Mouse (Mus musculus) neural tube, embryonic 11.5 days (tissue): Measurements from ENCODE around the gene Sirt1. TPM values are rescaled to one million over a fixed set of nuclear protein-coding genes. Genes with fewer than 3 reads are reported as not detected.

Source experiments
- ATAC-seq: fragments of 200-750 bp; cut with Nextera tagmentation; 2 replicates; pipeline ENCODE4 v1.8.0; 2017; ENCODE audit warnings: moderate number of reproducible peaks, mild to moderate bottlenecking, moderate TSS enrichment, moderate library complexity; ENCODE audit not compliant: insufficient read depth, low FRiP score, low TSS enrichment
- DNase-seq: peaks from one replicate; pipeline ENCODE4 v3.0.0-alpha.2; 2015; ENCODE audit warnings: low spot score
- H3K27ac ChIP-seq: fragments of 300-500 bp; sonication (generic); 2 replicates; pipeline ENCODE4 v1.5.1; 2014; ENCODE audit warnings: low read depth, mild to moderate bottlenecking, low read length
- H3K27me3 ChIP-seq: fragments of 300-500 bp; sonication (generic); 2 replicates; pipeline ENCODE4 v1.6.1; 2014; ENCODE audit warnings: mild to moderate bottlenecking, low read length, mixed read lengths; ENCODE audit not compliant: control insufficient read depth, insufficient read depth
- H3K36me3 ChIP-seq: fragments of 300-500 bp; sonication (generic); 2 replicates; pipeline ENCODE4 v1.6.1; 2014; ENCODE audit warnings: mild to moderate bottlenecking, low read length, moderate library complexity, mixed read lengths; ENCODE audit not compliant: control insufficient read depth, insufficient read depth
- H3K4me1 ChIP-seq: fragments of 300-500 bp; sonication (generic); 2 replicates; pipeline ENCODE4 v1.6.1; 2014; ENCODE audit warnings: low read length, mixed read lengths; ENCODE audit not compliant: control insufficient read depth, insufficient read depth
- H3K4me2 ChIP-seq: fragments of 300-500 bp; sonication (generic); 2 replicates; pipeline ENCODE4 v1.6.1; 2014; ENCODE audit warnings: low read depth, mild to moderate bottlenecking, moderate library complexity
- H3K4me3 ChIP-seq: fragments of 300-500 bp; sonication (generic); 2 replicates; pipeline ENCODE4 v1.5.1; 2014; ENCODE audit warnings: low read depth, low read length
- H3K9ac ChIP-seq: fragments of 300-500 bp; sonication (generic); 2 replicates; pipeline ENCODE4 v1.6.1; 2014; ENCODE audit warnings: mild to moderate bottlenecking, low read length
- H3K9me3 ChIP-seq: fragments of 300-500 bp; sonication (generic); 2 replicates; pipeline ENCODE4 v1.6.1; 2016; ENCODE audit warnings: low read length; ENCODE audit not compliant: control insufficient read depth
- WGBS: fragments of 180-500 bp; shearing (Covaris S2); extraction: QIAGEN DNeasy Blood & Tissue Kit; methylation state at CpG from one replicate; pipeline ENCODE4 v1.1.7; 2014; 5-methylcytosine and 5-hydroxymethylcytosine counted together
- polyA plus RNA-seq: library from polyadenylated mRNA; unstranded; fragments of >200 nt; fragmentation: Nextera tagmentation; extraction: Ambion mirVana; gene quantifications from 2 replicates; pipeline ENCODE4 v1.2.1, GENCODE M21; 2014

Sirt1 gene
- polyA plus RNA-seq, 1 experiment from 2014 or later = 13.3 TPM

DNA sequence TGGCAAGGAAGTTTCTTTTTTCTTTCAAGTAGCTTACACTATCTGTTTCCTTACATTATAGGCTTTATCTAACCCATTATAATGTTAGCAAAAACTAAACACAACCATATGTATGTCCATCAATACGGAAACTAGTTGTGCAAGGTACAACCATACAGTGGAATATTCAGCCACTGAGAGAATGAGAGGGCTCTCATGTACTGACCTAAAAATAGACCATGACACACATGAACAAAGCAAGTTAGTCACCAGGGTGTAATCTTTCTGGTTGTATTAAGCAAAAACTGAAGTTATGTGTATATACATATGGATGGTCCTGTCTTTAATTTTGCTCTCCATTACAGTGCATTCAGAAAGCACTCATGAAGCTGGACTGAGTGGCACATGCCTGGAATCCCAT, 54.4 kb downstream of the Sirt1 start:
- Histone ChIP-seq H3K27ac (no peak overlapping the region), H3K9ac (no peak overlapping the region), H3K4me3 (no peak overlapping the region), H3K4me1 (no peaks in the 10 kb centered on the region), H3K27me3 (no peaks in the 10 kb centered on the region), H3K4me2 (no peak overlapping the region), H3K9me3 (no peaks in the 10 kb centered on the region), H3K36me3 (peaks cover 14% of the 10 kb centered on the region)
- 90% methylated on average over 1 of the region's 1 CpGs for WGBS
- ATAC-seq (no peak), DNase-seq (no peak)

DNA sequence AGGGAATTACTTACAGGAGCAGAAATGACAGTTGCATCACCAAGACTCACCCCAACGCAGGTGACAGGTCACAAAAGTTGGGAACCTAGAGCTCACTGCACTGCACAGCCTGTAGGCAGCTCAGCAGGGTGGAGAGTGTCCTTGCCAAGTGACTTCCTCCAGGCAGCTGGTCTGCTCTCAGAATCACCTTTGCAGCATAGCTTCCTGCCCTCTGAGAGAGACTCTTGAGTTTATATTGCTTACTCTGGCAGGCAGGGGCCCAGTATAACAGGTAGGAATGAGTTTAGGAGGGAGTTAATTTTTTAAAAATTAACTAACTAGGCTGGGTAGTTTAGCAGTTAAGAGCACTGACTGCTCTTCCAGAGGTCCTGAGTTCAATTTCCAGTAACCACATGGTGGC, 67.8 kb downstream of the Sirt1 start:
- Histone ChIP-seq H3K27ac (no peak overlapping the region), H3K4me3 (no peak overlapping the region), H3K27me3 (no peaks in the 10 kb centered on the region), H3K36me3 (peaks cover 8% of the 10 kb centered on the region), H3K4me2 (no peak overlapping the region), H3K9me3 (no peaks in the 10 kb centered on the region), H3K9ac (no peak overlapping the region), H3K4me1 (no peaks in the 10 kb centered on the region)
- no peak for ATAC-seq
- DNase-seq = no peak
- WGBS = 94% methylated on average over 1 of the region's 1 CpGs

DNA sequence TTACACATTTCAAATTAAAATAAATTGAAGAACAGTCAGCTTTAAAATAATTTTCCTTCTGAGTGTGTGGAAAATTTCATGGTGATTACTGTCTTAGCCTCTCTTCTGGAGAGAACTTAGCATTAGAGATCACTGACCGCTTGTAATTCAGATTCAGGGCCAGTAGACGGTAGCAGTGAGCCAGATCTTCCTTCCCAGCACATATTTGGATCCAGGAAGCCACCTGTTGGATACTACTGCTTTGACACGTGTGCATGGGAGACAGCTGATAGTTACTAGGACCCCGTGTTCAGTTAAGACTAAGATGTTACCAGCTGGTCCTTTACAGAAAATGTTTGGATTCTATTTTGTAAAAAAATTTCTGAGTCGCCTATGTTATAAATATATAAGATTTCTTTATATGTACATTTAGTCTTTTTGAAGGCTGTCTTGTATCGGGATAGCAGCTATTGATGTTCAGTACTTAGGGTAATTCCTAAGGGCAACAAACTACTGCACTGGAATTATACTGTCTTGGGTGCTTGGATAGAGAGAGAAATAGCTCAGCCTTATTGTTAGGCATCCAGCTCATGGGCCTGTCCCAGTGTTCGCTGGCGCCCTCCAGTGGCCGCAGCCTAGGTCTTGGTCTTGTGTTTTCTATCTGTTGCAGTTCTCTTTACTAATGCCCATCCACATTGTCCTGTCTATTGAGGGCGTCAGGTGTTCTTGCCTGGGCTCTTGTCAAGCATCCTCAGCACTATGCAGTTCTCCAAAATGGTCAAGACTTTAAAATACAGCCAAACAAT, 72.7 kb downstream of the Sirt1 start:
- H3K9me3 ChIP-seq = no peaks in the 10 kb centered on the region
- H3K36me3 ChIP-seq = peaks cover 5% of the 10 kb centered on the region
- WGBS = 43% methylated on average over 10 of the region's 10 CpGs
- H3K27me3 ChIP-seq = no peaks in the 10 kb centered on the region
- H3K4me1 ChIP-seq = no peaks in the 10 kb centered on the region
- no peak overlapping the region for H3K4me3 ChIP-seq
- H3K27ac ChIP-seq = no peak overlapping the region
- ATAC-seq (peak; percentile 48; the same call in 1 of the 2 replicates), DNase-seq (peak; percentile 89)
- H3K4me2 ChIP-seq = no peak overlapping the region
- H3K9ac ChIP-seq = no peak overlapping the region

DNA sequence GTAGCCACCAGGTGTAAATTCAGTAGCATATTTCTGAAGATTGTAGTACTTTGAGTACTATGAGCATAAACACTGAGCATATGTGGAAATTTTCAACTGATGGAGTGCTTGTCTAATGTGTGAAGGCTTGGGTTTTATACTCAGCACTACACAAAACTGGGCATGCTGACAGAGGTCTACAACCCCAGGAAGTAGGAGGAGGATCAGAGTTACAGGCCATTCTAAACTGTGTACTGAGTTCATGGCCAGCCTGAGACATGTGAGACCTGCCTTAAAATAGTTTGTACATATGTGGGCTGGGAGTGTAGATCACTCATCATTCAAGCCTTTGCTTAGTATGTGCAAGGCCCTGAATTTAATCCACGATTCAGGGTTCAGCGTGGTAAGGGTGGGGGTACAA, 79.1 kb downstream of the Sirt1 start:
- DNase-seq = no peak
- Histone ChIP-seq H3K27ac (no peak overlapping the region), H3K4me3 (no peak overlapping the region)

DNA sequence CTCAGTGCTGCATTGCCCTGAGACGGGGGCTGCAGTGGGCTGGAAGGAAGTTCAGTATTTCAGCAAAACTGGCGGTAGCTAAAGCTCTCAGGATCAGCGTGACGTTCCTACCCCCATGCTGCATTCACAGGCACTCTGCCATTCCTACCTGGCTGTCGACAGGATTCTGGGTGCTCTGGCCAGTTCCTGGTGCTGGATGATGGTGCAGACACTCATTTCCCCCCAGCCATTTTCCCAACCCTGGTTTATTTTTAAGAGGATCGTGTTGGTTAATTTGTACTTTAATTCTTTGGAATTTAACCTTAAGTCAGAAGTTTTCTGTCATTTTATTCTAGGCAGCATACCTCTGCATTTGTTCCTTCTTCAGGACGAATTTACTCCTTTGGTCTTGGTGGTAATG, 98.7 kb downstream of the Sirt1 start:
- H3K27ac ChIP-seq = no peak overlapping the region
- H3K27me3 ChIP-seq = no peaks in the 10 kb centered on the region
- H3K4me1 ChIP-seq = no peaks in the 10 kb centered on the region
- peaks cover 3% of the 10 kb centered on the region for H3K36me3 ChIP-seq
- H3K4me3 ChIP-seq = no peak overlapping the region
- no peak overlapping the region for H3K4me2 ChIP-seq
- DNase-seq (no peak), ATAC-seq (no peak)
- WGBS = 90% methylated on average over 7 of the region's 7 CpGs
- H3K9ac ChIP-seq = no peak overlapping the region
- no peaks in the 10 kb centered on the region for H3K9me3 ChIP-seq

More for the DNA sequence above, 79.1 kb downstream of the Sirt1 start:
- H3K9ac ChIP-seq = no peak overlapping the region
- 94% methylated on average over 2 of the region's 2 CpGs for WGBS
- no peaks in the 10 kb centered on the region for H3K4me1 ChIP-seq
- H3K4me2 ChIP-seq = no peak overlapping the region
- H3K27me3 ChIP-seq = no peaks in the 10 kb centered on the region
- H3K36me3 ChIP-seq = peaks cover 2% of the 10 kb centered on the region
- ATAC-seq = no peak
- H3K9me3 ChIP-seq = no peaks in the 10 kb centered on the region

DNA sequence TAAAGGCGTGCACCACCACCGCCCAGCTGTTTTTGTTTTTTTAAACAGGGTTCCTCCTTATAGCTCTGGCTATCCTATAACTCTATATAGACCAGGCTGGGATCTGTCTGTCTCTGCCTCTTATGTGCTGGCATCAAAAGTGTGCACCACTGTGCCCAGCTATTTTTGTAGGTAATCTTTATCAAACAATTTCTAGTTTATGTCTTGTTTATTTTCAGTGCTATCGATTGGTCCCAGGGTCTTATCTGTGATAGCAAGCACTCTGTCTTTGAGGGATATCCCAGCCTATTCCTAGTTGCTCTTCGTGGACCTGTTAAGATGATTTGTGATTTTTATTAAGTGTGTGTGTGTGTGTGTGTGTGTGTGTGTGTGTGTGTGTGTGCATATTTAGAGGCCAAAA, 99.1 kb downstream of the Sirt1 start:
- ATAC-seq = no peak
- WGBS = 95% methylated on average over 4 of the region's 4 CpGs

DNA sequence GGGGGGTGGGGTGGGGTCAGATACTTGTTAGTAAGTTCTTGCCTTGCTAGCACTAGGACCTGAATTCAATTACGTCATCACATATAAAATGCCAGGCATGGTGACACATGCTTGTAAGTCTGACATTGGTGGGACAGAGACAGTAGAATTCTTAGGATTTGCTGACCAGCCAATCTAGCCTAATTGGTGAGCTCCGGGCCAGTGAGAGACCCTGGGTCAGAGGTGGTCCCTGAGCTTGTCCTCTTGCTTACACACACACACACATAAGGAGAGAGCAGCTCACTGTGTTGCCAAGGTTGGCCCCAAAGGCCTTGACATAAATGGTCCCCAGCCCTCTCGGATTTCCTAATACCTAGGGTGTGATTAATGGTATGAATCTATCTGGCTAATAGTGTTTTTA, 101.7 kb downstream of the Sirt1 start:
- Histone ChIP-seq H3K9me3 (no peaks in the 10 kb centered on the region), H3K4me3 (no peak overlapping the region), H3K36me3 (no peaks in the 10 kb centered on the region; the same call in none of the 2 replicates), H3K27me3 (no peaks in the 10 kb centered on the region), H3K27ac (no peak overlapping the region), H3K4me1 (no peaks in the 10 kb centered on the region), H3K9ac (no peak overlapping the region), H3K4me2 (no peak overlapping the region)
- DNase-seq (no peak), ATAC-seq (no peak)
- 87% methylated on average over 3 of the region's 3 CpGs for WGBS

More for the DNA sequence above, 99.1 kb downstream of the Sirt1 start:
- H3K27me3 ChIP-seq = no peaks in the 10 kb centered on the region
- peaks cover 3% of the 10 kb centered on the region for H3K36me3 ChIP-seq
- H3K9ac ChIP-seq = no peak overlapping the region
- no peak overlapping the region for H3K27ac ChIP-seq
- H3K4me2 ChIP-seq = no peak overlapping the region
- no peaks in the 10 kb centered on the region for H3K9me3 ChIP-seq
- DNase-seq = no peak
- H3K4me1 ChIP-seq = no peaks in the 10 kb centered on the region
- no peak overlapping the region for H3K4me3 ChIP-seq

DNA sequence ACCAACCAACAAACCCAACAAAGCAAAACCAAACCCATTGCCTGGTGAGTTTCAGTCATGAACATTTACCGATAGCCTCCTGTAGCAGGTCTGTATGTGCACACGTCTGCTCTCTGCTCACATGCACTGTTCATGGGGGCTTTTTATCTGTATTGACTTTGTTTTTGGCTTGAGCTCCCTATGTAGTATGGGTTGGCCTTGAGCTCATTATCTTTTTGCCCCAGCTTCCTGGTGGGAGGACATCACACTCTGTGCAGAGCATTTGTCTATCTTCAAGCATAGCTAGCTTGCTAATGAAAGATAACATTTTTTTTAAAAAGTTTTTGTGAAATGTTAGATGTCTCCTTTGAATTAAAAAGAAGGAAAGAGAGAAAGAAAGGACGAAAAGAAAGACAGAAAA, 104.5 kb downstream of the Sirt1 start:
- no peak for DNase-seq
- no peaks in the 10 kb centered on the region for H3K4me1 ChIP-seq
- no peaks in the 10 kb centered on the region for H3K9me3 ChIP-seq
- H3K4me2 ChIP-seq = no peak overlapping the region
- H3K27me3 ChIP-seq = no peaks in the 10 kb centered on the region
- H3K36me3 ChIP-seq = no peaks in the 10 kb centered on the region; the same call in none of the 2 replicates
- no peak for ATAC-seq
- 97% methylated on average over 3 of the region's 3 CpGs for WGBS
- H3K9ac ChIP-seq = no peak overlapping the region
- no peak overlapping the region for H3K27ac ChIP-seq
- H3K4me3 ChIP-seq = no peak overlapping the region

DNA sequence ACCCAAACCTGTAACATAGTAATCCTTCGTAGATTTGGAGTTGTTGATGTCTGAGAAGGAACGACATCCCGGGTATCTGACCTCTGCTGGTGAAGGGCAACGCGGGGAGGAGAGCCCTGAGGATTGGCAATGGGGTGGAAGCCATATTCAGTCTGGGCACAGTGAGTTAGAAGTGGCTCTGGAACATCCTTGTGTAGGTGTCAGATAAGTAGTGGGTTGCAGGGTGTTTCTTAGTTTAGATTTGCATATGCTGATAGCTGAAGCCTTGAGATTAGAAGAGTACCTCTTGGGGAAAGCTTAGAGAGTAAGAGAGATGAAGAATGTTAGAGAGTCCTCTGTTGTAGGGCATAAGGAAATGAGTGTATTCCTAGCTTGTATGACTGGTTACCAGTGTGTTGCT, 108.6 kb downstream of the Sirt1 start:
- no peak for ATAC-seq
- H3K36me3 ChIP-seq = no peaks in the 10 kb centered on the region
- no peak overlapping the region for H3K4me3 ChIP-seq
- 92% methylated on average over 5 of the region's 5 CpGs for WGBS
- no peaks in the 10 kb centered on the region for H3K27me3 ChIP-seq
- H3K9me3 ChIP-seq = no peaks in the 10 kb centered on the region
- DNase-seq = no peak
- no peak overlapping the region for H3K9ac ChIP-seq
- H3K27ac ChIP-seq = no peak overlapping the region
- H3K4me1 ChIP-seq = no peaks in the 10 kb centered on the region
- no peak overlapping the region for H3K4me2 ChIP-seq
